Mouse (Mus musculus) T-helper 1 cell (primary cell): ENCODE results near the gene 4930402F06Rik.

Source experiments
- in situ Hi-C: fragments of 300-600 bp; cut with MboI, MseI; formaldehyde crosslinking; loops from one replicate; pipeline ENCODE4 v1.15.1; 2025; ENCODE audit warnings: high pct_unique_total_duplicates

Gene 4930402F06Rik

DNA sequence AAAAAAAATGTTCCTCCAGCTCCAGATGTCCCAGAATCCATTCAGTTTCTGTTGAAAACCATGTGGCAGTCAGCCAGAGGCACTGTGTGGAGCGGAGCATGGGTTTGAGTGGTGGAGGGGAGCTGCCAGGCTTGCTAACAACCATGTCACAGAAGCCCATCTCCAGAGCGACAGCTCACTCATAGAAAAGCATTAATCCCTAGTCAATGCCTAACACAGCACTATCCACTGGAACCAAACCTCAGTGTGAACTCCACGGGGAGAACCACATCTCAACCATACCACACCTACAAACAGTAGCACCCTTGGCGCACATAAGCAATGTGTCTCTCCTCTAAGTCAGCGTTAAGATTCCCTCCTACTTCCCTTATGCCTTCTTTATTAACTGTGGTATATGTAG, at the start of gene 4930402F06Rik:
Gene 4930402F06Rik, minus strand, starts transcription at position 80 of the 400 bp plus-strand sequence.
- in situ Hi-C loops, result loop anchor here (5.0 kb wide), 1 partner anchor 105 kb away; no protein-coding TSS in a partner anchor

DNA sequence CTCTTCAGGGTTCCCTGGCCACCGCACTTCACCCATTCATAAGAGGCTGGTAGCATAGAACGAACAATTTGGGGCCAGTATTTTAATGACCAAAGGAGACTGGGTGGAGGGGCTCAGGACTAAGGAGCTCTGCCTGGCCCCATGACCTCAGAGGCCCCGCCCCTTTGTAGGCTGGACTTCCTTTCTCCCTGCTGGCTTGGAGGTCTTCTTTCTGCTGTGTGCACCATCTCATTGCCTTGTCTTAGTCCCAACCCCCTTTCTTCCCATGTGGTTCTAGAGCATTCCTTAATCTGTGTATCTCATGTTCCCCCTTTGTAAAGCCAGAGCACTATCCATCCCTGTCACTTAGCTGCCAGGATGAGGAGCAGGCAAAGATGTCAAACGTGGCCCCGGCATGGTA, 49.3 kb upstream of the 4930402F06Rik start:
- in situ Hi-C loops, result no loop called here

DNA sequence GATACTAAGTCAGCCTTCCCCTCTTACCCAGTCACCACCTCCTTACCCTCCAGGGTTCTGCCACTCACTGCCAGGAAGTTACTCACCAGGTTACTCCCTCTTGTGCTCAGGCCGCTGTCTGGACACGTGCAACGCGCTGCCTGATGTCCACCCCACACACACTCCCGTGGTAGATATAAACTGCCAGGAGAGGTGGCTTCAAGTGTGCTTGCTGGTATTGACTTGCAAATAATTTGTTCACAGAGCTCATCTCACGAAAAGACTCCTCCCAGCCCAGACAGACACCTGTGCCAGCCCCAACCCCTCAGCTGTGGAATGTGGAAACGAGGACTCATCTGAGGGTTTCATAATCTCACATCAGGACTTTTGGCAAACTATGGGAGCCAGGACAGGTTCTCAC, 48.6 kb upstream of the 4930402F06Rik start:
- in situ Hi-C loops, result no loop called here

DNA sequence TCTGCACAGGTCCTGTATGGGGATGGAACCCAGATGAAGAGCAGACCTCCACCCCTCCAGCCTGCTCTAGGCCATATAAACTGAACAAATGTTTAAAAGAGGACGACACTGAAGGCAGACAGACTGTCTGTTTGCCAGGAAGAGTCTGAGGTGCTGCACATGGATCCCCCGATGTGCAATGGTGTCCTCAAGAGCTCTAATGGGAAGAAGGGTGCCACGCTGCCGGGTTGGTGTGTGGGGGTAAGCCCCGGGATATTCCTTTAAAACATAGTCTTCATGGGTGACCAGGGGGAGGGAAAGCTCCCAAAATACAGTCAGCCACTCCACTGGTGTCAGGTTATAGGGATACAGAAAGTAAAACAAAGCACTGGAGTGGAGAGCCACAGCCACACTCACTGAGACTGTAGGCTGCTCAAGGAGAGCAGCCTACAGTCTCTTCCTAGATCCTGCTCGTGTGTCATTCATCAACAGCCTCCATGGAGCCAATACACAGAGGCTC, 47.8 kb upstream of the 4930402F06Rik start:
- in situ Hi-C loops, result no loop called here

DNA sequence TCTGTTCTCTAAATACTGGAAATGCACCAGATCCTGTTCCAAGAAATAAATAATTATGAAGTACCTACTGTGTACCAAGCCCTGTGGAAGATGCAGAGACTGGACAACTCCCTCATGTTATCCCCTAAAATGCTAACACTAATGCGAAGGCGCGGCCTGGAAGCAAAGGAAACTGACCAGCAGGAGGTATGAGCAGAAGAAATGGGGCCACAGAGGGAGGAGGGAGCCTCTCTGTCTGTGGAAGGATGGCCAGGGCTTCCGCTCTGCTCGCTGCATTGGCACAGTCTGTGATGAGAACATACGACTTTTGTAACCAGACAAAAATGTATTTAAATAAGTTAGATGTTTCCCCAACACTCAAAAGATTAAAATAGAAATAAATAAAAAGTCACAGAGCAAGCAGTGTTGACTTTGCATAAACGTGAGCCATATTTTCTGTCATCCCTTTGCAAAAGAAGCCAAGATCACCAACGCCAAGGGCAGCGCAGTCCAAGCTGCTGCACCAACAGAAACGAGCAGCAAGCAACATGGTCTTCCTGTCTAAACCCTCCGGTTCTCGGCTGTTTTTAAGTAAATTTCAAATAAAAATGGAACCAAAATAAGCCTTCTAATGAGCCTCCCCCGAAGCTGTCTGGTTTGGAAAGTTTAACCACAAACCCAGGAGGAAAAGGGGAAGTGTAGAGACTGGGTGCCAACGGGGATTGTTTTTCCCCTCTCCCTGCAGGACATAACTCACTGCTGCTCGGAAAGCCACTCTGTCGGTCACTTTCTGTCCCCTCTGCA, 47.2 kb upstream of the 4930402F06Rik start:
- in situ Hi-C loops, result no loop called here

DNA sequence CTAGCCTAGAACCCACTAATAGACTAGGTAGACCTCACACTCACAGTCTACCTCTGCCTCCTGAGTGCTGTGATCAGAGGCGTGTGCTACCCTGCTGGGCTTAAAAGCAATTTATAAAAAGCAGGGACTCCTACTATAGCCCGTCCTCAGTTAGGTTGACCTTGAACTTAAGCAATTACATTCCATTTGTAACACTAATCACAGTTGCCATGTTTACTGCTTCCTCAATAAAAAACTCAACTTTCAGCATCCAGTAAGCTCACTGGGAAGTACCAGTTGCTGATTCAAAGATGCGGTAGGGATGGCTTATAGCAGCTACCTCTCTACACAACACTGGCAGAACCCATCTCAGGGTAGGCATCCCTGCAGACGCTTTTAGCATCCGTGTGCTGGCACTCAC, 46.4 kb upstream of the 4930402F06Rik start:
- in situ Hi-C loops, result no loop called here

DNA sequence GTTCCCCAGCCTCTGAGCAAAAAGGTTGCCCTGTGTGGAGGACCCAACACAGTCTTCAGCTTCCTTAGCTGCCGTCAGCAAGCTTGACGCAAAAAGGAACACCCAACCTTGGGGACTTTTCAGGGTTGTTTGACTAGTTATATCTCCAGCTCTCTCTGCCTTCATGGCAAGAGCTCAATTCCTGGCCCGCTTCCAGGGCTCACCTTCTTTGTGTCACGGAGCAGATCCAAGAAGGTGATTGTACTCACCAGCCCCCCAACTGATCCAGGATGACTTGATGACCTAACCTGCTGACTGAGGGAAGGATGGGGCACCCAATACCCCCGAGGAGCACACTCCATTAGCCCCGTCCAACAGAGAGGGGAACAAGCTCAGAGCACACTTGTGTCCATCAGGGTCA, 45.1 kb upstream of the 4930402F06Rik start:
- in situ Hi-C loops, result no loop called here

DNA sequence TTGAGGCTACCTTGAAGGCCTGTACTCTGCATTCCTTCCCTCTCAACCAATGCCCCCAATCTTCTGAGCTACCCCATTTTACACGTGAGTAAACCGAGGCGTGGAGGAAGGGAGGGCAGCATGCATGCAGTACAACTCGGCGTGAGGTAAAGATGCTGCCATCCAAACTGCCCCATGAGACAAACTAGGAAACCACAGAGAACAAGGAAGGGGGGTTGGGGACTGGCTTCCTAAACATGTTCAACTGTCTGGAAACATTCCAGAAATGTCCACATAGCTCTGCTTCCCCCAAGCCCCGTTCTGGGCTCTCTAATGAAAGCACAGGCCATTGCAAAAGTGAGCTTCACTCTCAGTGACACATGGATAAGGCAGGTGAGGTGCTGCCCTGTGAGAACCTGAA, 44.4 kb upstream of the 4930402F06Rik start:
- in situ Hi-C loops, result no loop called here

DNA sequence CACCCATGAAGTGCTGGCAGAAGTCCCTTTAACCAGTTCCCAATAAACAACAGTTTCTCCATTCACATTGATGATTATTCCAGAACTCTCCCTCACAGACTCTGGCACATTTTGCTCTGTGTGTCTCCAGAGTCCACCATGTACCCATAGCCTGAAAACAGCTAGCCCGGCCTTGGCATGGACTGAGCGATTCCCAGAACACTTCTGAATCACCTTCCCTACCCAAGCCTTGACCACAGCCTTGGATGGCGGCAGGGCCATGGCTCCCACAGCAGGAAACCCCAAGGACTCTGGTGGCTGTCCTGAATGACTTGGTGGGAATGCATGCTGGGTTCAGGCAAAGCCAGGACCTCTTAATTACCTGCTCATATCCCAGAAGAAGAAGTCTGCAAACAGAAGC, 43.5 kb upstream of the 4930402F06Rik start:
- in situ Hi-C loops, result no loop called here

DNA sequence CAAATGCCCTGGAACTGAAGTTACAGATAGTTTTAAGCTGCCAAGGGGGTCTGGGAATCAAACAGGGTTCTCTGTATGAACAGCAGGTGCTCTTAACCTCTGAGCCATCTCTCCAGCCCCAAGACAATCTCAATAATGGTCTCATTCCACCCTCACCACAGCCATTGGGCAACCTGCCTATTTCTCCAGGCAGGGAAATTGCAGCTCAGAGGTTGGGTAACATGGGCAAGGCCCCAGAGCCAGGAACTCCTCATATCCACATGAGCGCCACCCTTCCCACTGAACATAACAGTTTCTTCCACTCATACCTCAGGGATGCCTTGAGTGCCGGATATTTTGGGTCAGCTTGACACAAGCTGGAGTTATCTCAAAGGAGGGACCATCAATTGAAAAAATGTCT, 40.8 kb upstream of the 4930402F06Rik start:
- in situ Hi-C loops, result no loop called here

DNA sequence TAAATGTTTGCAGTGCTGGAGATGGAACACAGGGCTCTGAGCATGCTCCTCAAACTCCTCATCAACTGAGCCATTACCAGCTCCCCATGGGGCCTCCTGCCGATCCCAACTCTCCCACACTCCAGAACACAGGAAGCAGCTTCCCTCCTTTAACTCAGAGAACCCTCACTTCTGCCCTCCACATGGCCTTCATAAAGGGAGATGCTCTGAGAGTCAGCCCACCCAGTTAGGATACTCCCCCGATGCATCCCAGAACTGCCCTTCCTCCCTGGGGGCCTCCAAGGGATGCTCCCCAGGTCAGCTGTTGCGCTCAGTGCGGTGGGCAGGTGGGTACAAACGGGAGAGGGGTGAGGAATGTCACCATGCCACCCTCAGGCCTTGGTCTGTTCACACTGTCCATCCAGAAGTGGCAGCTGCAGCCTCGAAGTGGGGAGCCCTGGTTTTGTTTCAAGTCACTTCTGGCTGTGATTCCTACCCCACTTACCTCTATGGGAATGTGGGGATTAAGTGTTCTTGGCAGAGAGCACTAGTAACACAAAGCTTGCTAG, 37.7 kb upstream of the 4930402F06Rik start:
- in situ Hi-C loops, result no loop called here

DNA sequence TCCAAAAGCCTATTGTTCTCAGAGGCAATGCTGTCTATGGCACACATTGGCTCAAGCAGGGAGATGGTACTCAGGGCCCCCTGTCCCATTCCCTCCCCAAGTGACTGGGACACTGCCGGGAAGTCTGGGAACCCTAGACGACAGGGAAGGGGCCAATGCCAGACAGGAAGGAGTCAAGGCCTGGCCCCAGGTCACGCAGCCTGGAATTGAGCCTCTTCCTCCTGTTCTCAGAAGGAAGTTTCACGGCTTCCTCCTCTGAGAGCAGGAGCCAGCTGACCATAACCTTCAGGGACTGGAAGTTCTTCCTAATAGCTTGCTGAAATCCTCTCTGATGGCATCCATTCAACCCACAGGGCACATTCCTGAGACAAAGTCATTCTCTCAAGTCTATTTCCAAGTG, 36.5 kb upstream of the 4930402F06Rik start:
- in situ Hi-C loops, result no loop called here

DNA sequence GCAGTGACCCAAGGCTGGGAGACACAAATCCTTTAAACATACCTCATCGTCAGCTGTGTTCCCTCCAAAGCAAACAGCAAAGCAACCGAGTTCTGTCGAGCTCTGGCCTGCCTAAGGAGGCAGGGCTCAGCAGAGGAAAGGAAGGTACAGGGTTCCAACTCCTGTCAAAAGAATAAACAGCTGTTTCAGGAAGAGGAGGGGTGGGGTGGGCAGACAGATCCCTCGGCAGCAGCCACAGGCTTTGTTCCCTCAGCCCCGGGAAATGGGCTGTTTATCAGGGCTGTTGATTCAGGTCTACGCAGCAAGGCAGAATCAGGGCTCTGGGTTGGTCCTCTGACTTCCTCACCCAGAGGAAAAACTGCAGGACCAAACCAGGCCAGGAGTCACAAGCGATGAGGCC, 35.5 kb upstream of the 4930402F06Rik start:
- in situ Hi-C loops, result no loop called here

DNA sequence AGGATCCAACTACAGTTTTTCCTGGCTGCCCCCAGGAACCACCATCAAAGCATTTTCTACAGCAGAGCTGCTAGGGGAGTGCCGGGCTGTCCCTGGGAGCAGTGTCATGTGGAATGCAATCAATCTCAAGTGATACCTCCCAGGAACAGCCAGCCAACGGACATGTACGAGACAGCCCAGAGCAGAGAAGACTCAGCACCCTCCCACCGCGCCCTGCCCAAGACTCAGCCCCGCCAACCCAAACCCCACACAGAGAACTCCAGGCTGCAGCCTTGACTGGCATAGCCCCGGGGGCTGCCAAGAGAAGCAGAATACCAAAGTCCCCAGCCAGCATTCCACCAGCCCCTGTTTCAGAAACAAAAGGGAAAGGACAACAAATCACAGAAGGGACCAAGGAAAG, 35.0 kb upstream of the 4930402F06Rik start:
- in situ Hi-C loops, result no loop called here

DNA sequence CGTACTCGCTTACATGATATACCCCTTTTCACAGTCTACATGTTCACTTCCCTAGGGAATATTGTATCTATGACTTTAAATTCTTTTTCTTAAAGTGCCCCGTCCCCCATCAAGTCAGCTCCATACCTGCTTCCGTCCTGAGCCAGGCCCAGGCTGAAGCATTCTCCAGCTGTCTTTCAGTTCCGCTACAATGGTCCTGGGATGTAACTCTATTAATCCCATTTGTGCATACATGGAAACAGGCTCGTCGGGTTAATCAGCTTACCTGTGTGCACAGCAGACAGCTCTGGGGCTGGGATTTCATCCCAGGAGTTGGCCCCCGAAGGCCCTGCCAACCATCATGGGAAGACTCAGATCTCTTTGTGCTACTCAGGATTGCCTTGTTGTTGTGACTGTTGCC, 33.8 kb upstream of the 4930402F06Rik start:
- in situ Hi-C loops, result no loop called here

DNA sequence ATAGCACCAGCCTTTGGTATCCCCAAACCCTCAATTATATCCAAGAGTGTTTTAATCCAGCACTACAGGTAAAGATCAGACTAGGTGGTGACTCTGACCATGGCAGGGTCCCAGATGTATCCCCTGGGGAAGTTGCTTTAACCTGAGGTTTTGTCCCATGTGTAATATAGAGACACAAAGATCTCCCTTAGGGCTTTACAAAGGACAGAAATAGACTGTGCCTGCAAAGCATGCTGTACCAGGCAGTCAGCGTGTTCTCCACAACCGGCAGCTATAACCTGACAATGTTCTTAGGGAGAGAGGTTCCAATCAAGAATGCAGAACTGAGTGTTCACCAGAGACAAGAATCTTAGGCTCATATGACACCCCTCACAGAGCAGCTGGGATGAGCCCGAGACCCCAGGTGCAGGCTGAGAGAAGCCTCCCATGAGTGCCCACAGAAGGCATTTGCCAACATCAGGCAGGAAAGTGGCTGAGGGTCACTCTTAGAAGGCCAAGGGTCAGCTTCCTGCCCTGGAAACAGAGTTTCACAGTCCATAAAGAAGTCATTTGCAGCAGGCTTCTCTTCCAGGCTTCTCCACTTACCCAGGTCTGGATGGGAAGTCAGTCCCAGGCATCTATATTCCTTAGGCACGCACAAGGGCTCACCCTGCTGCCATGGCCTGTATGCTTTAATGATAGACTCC, 31.8 kb upstream of the 4930402F06Rik start:
- in situ Hi-C loops, result no loop called here

DNA sequence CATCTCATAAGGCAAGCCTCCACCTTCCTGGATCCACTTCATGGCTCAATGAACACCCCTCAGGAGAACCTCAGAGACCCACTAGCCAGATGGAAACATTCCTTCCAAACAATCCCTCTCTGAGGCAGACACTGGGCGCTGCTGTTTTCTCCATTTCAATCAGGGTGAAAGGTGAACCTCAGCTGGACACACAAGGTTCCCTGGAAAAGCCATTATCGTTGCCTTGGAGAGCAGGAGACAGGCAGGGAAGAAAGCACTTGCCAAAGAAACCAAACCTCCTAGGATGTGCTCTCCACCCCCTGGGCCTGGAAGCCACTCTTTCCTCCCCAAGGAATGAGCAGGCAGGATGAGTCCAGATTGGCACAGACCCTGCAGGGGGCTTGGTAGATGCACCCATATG, 30.6 kb upstream of the 4930402F06Rik start:
- in situ Hi-C loops, result no loop called here

DNA sequence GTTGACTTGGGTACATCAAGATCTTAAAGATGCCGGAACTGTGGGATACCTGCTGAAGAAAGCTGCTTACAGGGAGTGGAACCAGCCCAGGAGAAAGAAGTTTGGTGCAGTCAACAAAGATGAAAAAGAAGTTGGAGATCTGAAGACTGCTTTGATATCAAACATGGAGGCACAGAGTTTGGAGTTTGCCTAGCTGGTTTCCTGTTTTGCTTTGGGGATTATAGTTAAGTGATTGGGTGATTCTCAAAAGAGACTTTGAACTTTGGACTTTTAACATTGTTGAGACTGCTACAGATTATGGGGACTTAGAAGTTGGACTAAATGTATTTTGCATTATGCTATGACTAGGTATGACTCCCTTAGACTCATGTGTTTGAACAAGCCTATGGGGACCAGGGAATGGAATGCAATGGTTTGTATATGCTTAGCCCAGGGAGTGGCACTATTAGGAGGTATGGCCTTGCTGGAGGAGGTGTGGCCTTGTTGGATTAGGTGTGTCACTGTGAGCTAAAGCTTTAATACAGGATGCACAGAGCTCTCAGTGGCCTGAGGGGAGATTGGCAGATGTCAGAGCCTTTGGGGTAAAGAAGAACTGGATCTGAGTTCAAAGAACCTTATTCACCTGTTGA, 26.9 kb upstream of the 4930402F06Rik start:
- in situ Hi-C loops, result no loop called here

DNA sequence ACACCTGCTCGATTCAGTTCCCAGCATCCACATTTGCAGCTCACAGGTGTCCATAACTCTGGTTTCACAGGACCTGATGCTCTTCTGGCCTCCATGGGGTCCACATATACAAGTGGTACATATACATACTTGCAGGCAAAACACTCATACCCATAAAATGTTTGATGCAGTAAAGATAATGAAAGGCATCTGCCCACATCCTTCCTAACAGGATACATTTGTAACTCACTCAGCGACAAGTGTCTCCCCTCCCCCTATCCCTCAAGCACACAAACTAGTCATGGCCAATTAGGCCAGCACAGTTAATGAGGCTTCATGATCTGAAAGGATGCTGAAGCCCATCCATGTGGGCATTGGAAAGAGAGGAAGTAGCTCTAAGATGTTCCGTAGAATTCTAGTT, 25.4 kb upstream of the 4930402F06Rik start:
- in situ Hi-C loops, result no loop called here

DNA sequence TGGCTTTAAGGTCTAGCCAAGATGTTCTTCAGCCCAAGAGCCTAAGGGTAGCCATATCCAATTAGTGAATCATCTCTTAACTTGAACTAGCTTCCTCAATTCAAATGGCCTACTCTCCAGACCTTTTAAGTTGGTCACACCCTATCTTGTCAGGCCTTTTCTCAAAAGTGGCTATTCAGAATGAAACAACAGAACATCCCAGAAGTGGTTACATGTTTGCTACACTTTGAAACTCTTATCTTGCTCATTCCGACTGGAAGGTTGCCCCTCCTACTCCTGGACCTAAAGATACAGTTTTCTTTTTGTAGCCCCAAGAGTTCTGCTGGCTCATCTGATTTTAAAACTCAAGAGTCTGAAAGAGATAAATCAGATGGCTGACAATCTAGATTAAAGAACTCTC, 23.7 kb upstream of the 4930402F06Rik start:
- in situ Hi-C loops, result no loop called here

DNA sequence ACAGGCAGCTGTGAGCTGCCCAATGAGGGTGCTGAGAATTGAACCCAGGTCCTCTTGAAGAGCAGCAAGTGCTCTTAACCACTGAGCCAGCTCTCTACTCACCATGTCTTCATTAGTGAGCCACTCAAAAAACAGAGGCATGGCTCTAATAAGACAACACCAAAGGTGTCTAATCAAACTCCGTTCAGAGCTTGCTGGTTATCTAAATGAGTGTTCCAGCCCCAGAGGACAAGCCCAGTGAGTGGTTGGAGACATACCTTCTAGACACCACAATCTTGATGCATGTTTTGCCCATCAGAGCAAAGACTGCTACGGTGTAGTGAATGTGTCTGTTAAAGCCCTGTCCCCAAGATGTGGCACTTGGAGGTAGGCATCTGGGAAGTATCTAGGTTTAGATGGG, 22.7 kb upstream of the 4930402F06Rik start:
- in situ Hi-C loops, result no loop called here

DNA sequence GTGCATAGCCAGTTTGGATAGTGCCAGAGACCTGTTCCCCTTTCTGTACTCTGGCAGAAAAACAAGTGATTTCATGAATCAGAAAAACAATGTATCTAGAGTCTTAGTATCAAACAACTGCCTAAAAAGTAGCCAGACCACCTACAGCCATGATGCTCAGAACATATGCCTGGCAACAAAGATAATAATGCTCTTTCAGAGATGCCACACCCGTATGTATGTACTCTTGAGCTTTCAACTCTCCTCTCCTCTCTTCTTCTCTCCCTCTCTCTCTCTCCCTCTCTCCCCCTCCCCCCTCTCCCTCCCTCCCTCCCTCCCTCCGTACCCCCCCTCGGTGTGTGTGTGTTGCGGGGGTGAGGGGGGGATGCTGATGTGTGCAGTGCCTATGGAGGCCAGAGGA, 22.3 kb upstream of the 4930402F06Rik start:
- in situ Hi-C loops, result no loop called here
